Mouse (Mus musculus): ENCODE data around the gene Sh2d2a. TPM values are rescaled to one million over a fixed set of nuclear protein-coding genes. Genes with fewer than 3 reads are reported as not detected.

Sh2d2a gene
- total RNA-seq, 4 experiments from 2014 or later, result not detected

Other genes with a start within 250 kb of the Sh2d2a start
- gene Arhgef11, start 229.2 kb upstream of the Sh2d2a start, total RNA-seq (2022), result 10 to 100 TPM; 49.1 to 60.9 (median 52.4) TPM
- gene Lrrc71, start 98.1 kb upstream of the Sh2d2a start, total RNA-seq (2022), result 1 to 10 TPM in 2 of 4 experiments, under 1 TPM in 2; 0.57 to 2.5 (median 1.3) TPM
- 1 to 10 TPM; 1.9 to 3.0 (median 2.5) TPM for gene Ntrk1, start 51.6 kb upstream of the Sh2d2a start, total RNA-seq (2022)
- 1 to 10 TPM in 2 of 4 experiments, under 1 TPM in 2; 0.66 to 1.6 (median 1.1) TPM for gene Insrr, start 49.8 kb upstream of the Sh2d2a start, total RNA-seq (2022)
- 10 to 100 TPM in 1 of 4 experiments, 1 to 10 TPM in 3; 8.3 to 10.1 (median 9.5) TPM for gene Pear1, start 22.4 kb upstream of the Sh2d2a start, total RNA-seq (2022)
- 10 to 100 TPM; 57.8 to 60.1 (median 58.8) TPM for gene Prcc, start 38.9 kb downstream of the Sh2d2a start, total RNA-seq (2022)
- 100 to 1,000 TPM; 144 to 158 (median 146) TPM for gene Hdgf, start 59.6 kb downstream of the Sh2d2a start, total RNA-seq (2022)
- 10 to 100 TPM; 49.9 to 59.6 (median 50.5) TPM for gene Mrpl24, start 72.8 kb downstream of the Sh2d2a start, total RNA-seq (2022)
- gene Isg20l2, start 83.6 kb downstream of the Sh2d2a start, total RNA-seq (2022), result 10 to 100 TPM; 13.8 to 14.5 (median 14.1) TPM
- 10 to 100 TPM; 17.4 to 23.4 (median 20.6) TPM for gene Rrnad1, start 84.0 kb downstream of the Sh2d2a start, total RNA-seq (2022)
- 1 to 10 TPM; 4.9 to 6.5 (median 5.9) TPM for gene Crabp2, start 101.9 kb downstream of the Sh2d2a start, total RNA-seq (2022)
- gene Nes, start 124.3 kb downstream of the Sh2d2a start, total RNA-seq (2022), result 1 to 10 TPM; 4.0 to 5.5 (median 5.2) TPM
- gene Bcan, start 153.5 kb downstream of the Sh2d2a start, total RNA-seq (2022), result 100 to 1,000 TPM; 230 to 238 (median 233) TPM
- 10 to 100 TPM; 23.0 to 35.7 (median 32.1) TPM for gene Hapln2, start 180.8 kb downstream of the Sh2d2a start, total RNA-seq (2022)
- gene Gpatch4, start 196.4 kb downstream of the Sh2d2a start, total RNA-seq (2022), result 10 to 100 TPM; 16.7 to 19.5 (median 18.1) TPM
- gene Naxe, start 211.7 kb downstream of the Sh2d2a start, total RNA-seq (2022), result 10 to 100 TPM; 75.8 to 85.5 (median 78.9) TPM
- not detected for gene Ttc24, start 231.5 kb downstream of the Sh2d2a start, total RNA-seq (2022)
- 1 to 10 TPM in 1 of 4 experiments, under 1 TPM in 3; 0.28 to 1.2 (median 0.61) TPM for gene Iqgap3, start 235.2 kb downstream of the Sh2d2a start, total RNA-seq (2022)